Mouse (Mus musculus) stomach, embryonic 15.5 days (tissue): ENCODE measurements around the gene Cdk14. TPM values are rescaled to one million over a fixed set of nuclear protein-coding genes. Genes with fewer than 3 reads are reported as not detected.

ENCODE experiments used
- ATAC-seq: fragments of 200-750 bp; cut with Nextera tagmentation; 2 replicates; pipeline ENCODE4 v1.8.0; 2017; ENCODE audit warnings: low read depth, moderate number of reproducible peaks, moderate TSS enrichment; ENCODE audit not compliant: insufficient read depth, low FRiP score
- H3K27ac ChIP-seq: fragments of 300-500 bp; sonication (generic); 2 replicates; pipeline ENCODE4 v1.5.1; 2015; ENCODE audit warnings: mild to moderate bottlenecking, inconsistent platforms
- H3K27me3 ChIP-seq: fragments of 300-500 bp; sonication (generic); replicated peaks from 2 replicates; pipeline ENCODE4 v1.6.1; 2015; ENCODE audit warnings: inconsistent platforms
- H3K36me3 ChIP-seq: fragments of 300-500 bp; sonication (generic); 2 replicates; pipeline ENCODE4 v1.6.1; 2015; ENCODE audit warnings: inconsistent platforms
- H3K4me1 ChIP-seq: fragments of 300-500 bp; sonication (generic); 2 replicates; pipeline ENCODE4 v1.6.1; 2015; ENCODE audit warnings: inconsistent platforms
- H3K4me2 ChIP-seq: fragments of 300-500 bp; sonication (generic); 2 replicates; pipeline ENCODE4 v1.6.1; 2015; ENCODE audit warnings: mild to moderate bottlenecking, inconsistent platforms
- H3K4me3 ChIP-seq: fragments of 300-500 bp; sonication (generic); replicated peaks from 2 replicates; pipeline ENCODE4 v1.5.1; 2015; ENCODE audit warnings: inconsistent platforms
- H3K9ac ChIP-seq: fragments of 300-500 bp; sonication (generic); 2 replicates; pipeline ENCODE4 v1.6.1; 2015; ENCODE audit warnings: inconsistent platforms
- H3K9me3 ChIP-seq: fragments of 300-500 bp; sonication (generic); 2 replicates; pipeline ENCODE4 v1.6.1; 2016; ENCODE audit warnings: inconsistent platforms
- WGBS: fragments of 180-500 bp; shearing (Covaris S2); methylation state at CpG from one replicate; pipeline ENCODE4 v1.1.7; 2015; 5-methylcytosine and 5-hydroxymethylcytosine counted together
- polyA plus RNA-seq: library from polyadenylated mRNA; unstranded; fragments of >200 nt; fragmentation: Nextera tagmentation; extraction: Ambion mirVana; gene quantifications from 2 replicates; pipeline ENCODE4 v1.2.1, GENCODE M21; 2015

Gene Cdk14
- polyA plus RNA-seq, 1 experiment from 2014 or later, result 18.1 TPM

- 28% methylated on average over 7 of the region's 7 CpGs for WGBS
- no peaks in the 10 kb centered on the region for H3K27me3 ChIP-seq
- H3K4me2 ChIP-seq, result no peak overlapping the region
- no peak overlapping the region for H3K27ac ChIP-seq
- H3K4me1 ChIP-seq, result no peaks in the 10 kb centered on the region
- H3K4me3 ChIP-seq, result no peak overlapping the region
- no peak overlapping the region for H3K9ac ChIP-seq
- ATAC-seq, result peak; percentile 89
- no peaks in the 10 kb centered on the region for H3K36me3 ChIP-seq
- no peaks in the 10 kb centered on the region for H3K9me3 ChIP-seq
Measured at GRCm38 (mm10) chr5:5211034-5211779, 208.9 kb downstream of the Cdk14 start.

- Histone ChIP-seq H3K4me3 (no peak overlapping the region), H3K27me3 (no peaks in the 10 kb centered on the region), H3K4me1 (no peaks in the 10 kb centered on the region), H3K36me3 (no peaks in the 10 kb centered on the region), H3K9me3 (no peaks in the 10 kb centered on the region), H3K27ac (no peak overlapping the region; the same call in 1 of the 2 replicates), H3K4me2 (no peak overlapping the region), H3K9ac (no peak overlapping the region)
- ATAC-seq, result no peak
- WGBS, result 83% methylated on average over 4 of the region's 4 CpGs
Measured at GRCm38 (mm10) chr5:5208016-5208415, 212.1 kb downstream of the Cdk14 start.

GRCm38 (mm10) chr5:5206012-5206411, 214.1 kb downstream of the Cdk14 start:
- ATAC-seq, result no peak
- Histone ChIP-seq H3K4me2 (no peak overlapping the region), H3K4me3 (no peak overlapping the region), H3K36me3 (no peaks in the 10 kb centered on the region), H3K4me1 (no peaks in the 10 kb centered on the region), H3K27ac (no peak overlapping the region), H3K9ac (no peak overlapping the region), H3K9me3 (no peaks in the 10 kb centered on the region), H3K27me3 (no peaks in the 10 kb centered on the region)
- WGBS, result 85% methylated on average over 9 of the region's 9 CpGs

GRCm38 (mm10) chr5:5194562-5195221, 225.4 kb downstream of the Cdk14 start:
- no peak overlapping the region for H3K9ac ChIP-seq
- no peak for ATAC-seq
- WGBS, result 96% methylated on average over 5 of the region's 5 CpGs
- H3K36me3 ChIP-seq, result no peaks in the 10 kb centered on the region
- no peaks in the 10 kb centered on the region for H3K4me1 ChIP-seq
- no peaks in the 10 kb centered on the region for H3K27me3 ChIP-seq
- no peak overlapping the region for H3K4me3 ChIP-seq
- H3K9me3 ChIP-seq, result no peaks in the 10 kb centered on the region
- no peak overlapping the region for H3K27ac ChIP-seq
- H3K4me2 ChIP-seq, result no peak overlapping the region

GRCm38 (mm10) chr5:5189590-5189989, 230.5 kb downstream of the Cdk14 start:
- H3K27me3 ChIP-seq, result no peaks in the 10 kb centered on the region
- H3K9ac ChIP-seq, result no peak overlapping the region
- H3K9me3 ChIP-seq, result no peaks in the 10 kb centered on the region
- no peak overlapping the region for H3K27ac ChIP-seq
- H3K36me3 ChIP-seq, result no peaks in the 10 kb centered on the region
- H3K4me2 ChIP-seq, result no peak overlapping the region
- WGBS, result 11% methylated on average over 1 of the region's 1 CpGs
- H3K4me3 ChIP-seq, result no peak overlapping the region
- ATAC-seq, result peak; percentile 78; the same call in 1 of the 2 replicates
- H3K4me1 ChIP-seq, result no peaks in the 10 kb centered on the region

- no peaks in the 10 kb centered on the region for H3K27me3 ChIP-seq
- H3K9me3 ChIP-seq, result no peaks in the 10 kb centered on the region
- no peak overlapping the region for H3K27ac ChIP-seq
- no peaks in the 10 kb centered on the region for H3K4me1 ChIP-seq
- no peak overlapping the region for H3K9ac ChIP-seq
- peak; percentile 84 for ATAC-seq
- H3K4me2 ChIP-seq, result no peak overlapping the region
- H3K36me3 ChIP-seq, result no peaks in the 10 kb centered on the region
- 50% methylated on average over 3 of the region's 3 CpGs for WGBS
- no peak overlapping the region for H3K4me3 ChIP-seq
Measured at GRCm38 (mm10) chr5:5185987-5186742, 233.9 kb downstream of the Cdk14 start.

- no peak for ATAC-seq
- H3K9me3 ChIP-seq, result no peaks in the 10 kb centered on the region
- no peaks in the 10 kb centered on the region for H3K27me3 ChIP-seq
- no peaks in the 10 kb centered on the region for H3K4me1 ChIP-seq
- H3K4me3 ChIP-seq, result no peak overlapping the region
- no peak overlapping the region for H3K27ac ChIP-seq
- H3K36me3 ChIP-seq, result no peaks in the 10 kb centered on the region
- no peak overlapping the region for H3K9ac ChIP-seq
- H3K4me2 ChIP-seq, result no peak overlapping the region
Measured at GRCm38 (mm10) chr5:5185521-5185920, 234.6 kb downstream of the Cdk14 start.

- Histone ChIP-seq H3K4me1 (no peaks in the 10 kb centered on the region), H3K27ac (no peak overlapping the region), H3K27me3 (no peaks in the 10 kb centered on the region), H3K4me3 (no peak overlapping the region), H3K9ac (no peak overlapping the region), H3K4me2 (no peak overlapping the region), H3K9me3 (no peaks in the 10 kb centered on the region), H3K36me3 (no peaks in the 10 kb centered on the region)
- ATAC-seq, result no peak
- 60% methylated on average over 2 of the region's 2 CpGs for WGBS
Measured at GRCm38 (mm10) chr5:5180711-5181110, 239.4 kb downstream of the Cdk14 start.

- Histone ChIP-seq H3K27me3 (no peaks in the 10 kb centered on the region), H3K36me3 (no peaks in the 10 kb centered on the region), H3K4me3 (no peak overlapping the region), H3K4me2 (no peak overlapping the region), H3K9ac (no peak overlapping the region), H3K9me3 (no peaks in the 10 kb centered on the region), H3K27ac (no peak overlapping the region), H3K4me1 (no peaks in the 10 kb centered on the region)
- ATAC-seq, result no peak
Measured at GRCm38 (mm10) chr5:5180311-5180710, 239.8 kb downstream of the Cdk14 start.

GRCm38 (mm10) chr5:5176052-5176451, 244.1 kb downstream of the Cdk14 start:
- H3K4me3 ChIP-seq, result no peak overlapping the region
- H3K4me1 ChIP-seq, result no peaks in the 10 kb centered on the region
- H3K9me3 ChIP-seq, result no peaks in the 10 kb centered on the region
- no peak for ATAC-seq
- H3K9ac ChIP-seq, result no peak overlapping the region
- 84% methylated on average over 10 of the region's 10 CpGs for WGBS
- H3K4me2 ChIP-seq, result no peak overlapping the region
- no peaks in the 10 kb centered on the region for H3K36me3 ChIP-seq
- H3K27ac ChIP-seq, result no peak overlapping the region
- H3K27me3 ChIP-seq, result no peaks in the 10 kb centered on the region

- Histone ChIP-seq H3K36me3 (no peaks in the 10 kb centered on the region), H3K9ac (no peak overlapping the region), H3K4me3 (no peak overlapping the region), H3K9me3 (no peaks in the 10 kb centered on the region), H3K4me1 (no peaks in the 10 kb centered on the region), H3K27ac (no peak overlapping the region), H3K27me3 (no peaks in the 10 kb centered on the region), H3K4me2 (no peak overlapping the region)
- ATAC-seq, result no peak
- 73% methylated on average over 1 of the region's 1 CpGs for WGBS
Measured at GRCm38 (mm10) chr5:5175611-5176010, 244.5 kb downstream of the Cdk14 start.

- WGBS, result 85% methylated on average over 1 of the region's 1 CpGs
- Histone ChIP-seq H3K27me3 (no peaks in the 10 kb centered on the region), H3K36me3 (no peaks in the 10 kb centered on the region), H3K9ac (no peak overlapping the region), H3K4me1 (no peaks in the 10 kb centered on the region), H3K27ac (no peak overlapping the region), H3K4me3 (no peak overlapping the region), H3K4me2 (no peak overlapping the region), H3K9me3 (no peaks in the 10 kb centered on the region)
- no peak for ATAC-seq
Measured at GRCm38 (mm10) chr5:5175090-5175489, 245.0 kb downstream of the Cdk14 start.
